ENCODE assay signal across 15 mouse cellular contexts in genomic region chr7:118937469-118938387, GRCm38 (mm10). TPM values are rescaled to one million over a fixed set of nuclear protein-coding genes. Genes with fewer than 3 reads are reported as not detected.
DNase-seq lines count a peak whose midpoint lies in the region; ATAC-seq lines count a peak whose summit lies in the region.
"Had no signal": no experiment of that assay in that cellular context is flagged by ENCODE, and none has a peak within 500 bp of the region (broad histone marks: within the 10 kb centered on the region; RNA-seq: fewer than 3 reads in every experiment).

No protein-coding gene starts in this region.

- ATAC-seq in intestine, embryonic 16.5 days: peak; percentile 71
- ATAC-seq in megakaryocyte, adult 5-6 weeks (ENCODE audit: poor library complexity, severe bottlenecking): peak; percentile 58; the same call in 1 of the 2 replicates
- ATAC-seq in hindbrain, embryonic 16.5 days: no peak
- ATAC-seq in hindbrain, embryonic 11.5 days (ENCODE audit: low FRiP score): no peak

- no peak overlapping the region for H3K27ac ChIP-seq in intestine, embryonic 16.5 days (ENCODE audit: low read length)
- H3K27ac ChIP-seq in hindbrain, embryonic 16.5 days (ENCODE audit: low read depth, low read length): no peak overlapping the region
- no peak overlapping the region for H3K27ac ChIP-seq in hindbrain, embryonic 11.5 days (ENCODE audit: low read depth, low read length)
- H3K27ac ChIP-seq: embryonic facial prominence, embryonic 10.5 days; limb, embryonic 15.5 days; midbrain, embryonic 13.5 days; neural tube, embryonic 12.5 days had no signal

- DNase-seq in ovary, adult 18-20 months (ENCODE audit: low spot score): peak; percentile 62
- DNase-seq in ovary, postnatal 10 days (ENCODE audit: low spot score): no peak
- DNase-seq in thymus, postnatal 36 days: peak; percentile 20 to 36
- no peak for DNase-seq in hindbrain, embryonic 11.5 days (ENCODE audit: low spot score)
- no peak for DNase-seq in spleen, adult 12 weeks (ENCODE audit: low spot score)
- DNase-seq: gastrocnemius, postnatal 10 days; kidney, adult 11 months had no signal

- no peak overlapping the region for H3K4me3 ChIP-seq in intestine, embryonic 16.5 days (ENCODE audit: low read length)
- H3K4me3 ChIP-seq in hindbrain, embryonic 16.5 days (ENCODE audit: low read length): no peak overlapping the region
- H3K4me3 ChIP-seq in hindbrain, embryonic 11.5 days (ENCODE audit: low read depth, low read length): no peak overlapping the region
- H3K4me3 ChIP-seq: embryonic facial prominence, embryonic 10.5 days; limb, embryonic 15.5 days; midbrain, embryonic 13.5 days; neural tube, embryonic 12.5 days had no signal

- no peaks in the 10 kb centered on the region for H3K27me3 ChIP-seq in intestine, embryonic 16.5 days (replicated peaks; ENCODE audit: control insufficient read depth, insufficient read depth, low read length)
- no peaks in the 10 kb centered on the region for H3K27me3 ChIP-seq in hindbrain, embryonic 16.5 days (replicated peaks; ENCODE audit: control insufficient read depth, insufficient read depth, low read length)
- H3K27me3 ChIP-seq in hindbrain, embryonic 11.5 days (ENCODE audit: control insufficient read depth, insufficient read depth, low read length): no peaks in the 10 kb centered on the region
- H3K27me3 ChIP-seq: CH12.LX; limb, embryonic 15.5 days; midbrain, embryonic 13.5 days; neural tube, embryonic 12.5 days had no signal

- WGBS in intestine, embryonic 16.5 days: 57% methylated on average over 11 of the region's 11 CpGs
- WGBS in hindbrain, embryonic 16.5 days: 79% methylated on average over 11 of the region's 11 CpGs
- WGBS in hindbrain, embryonic 11.5 days: 78% methylated on average over 11 of the region's 11 CpGs

- no peaks in the 10 kb centered on the region for H3K9me3 ChIP-seq in intestine, embryonic 16.5 days (ENCODE audit: control insufficient read depth, low read length)
- H3K9me3 ChIP-seq in hindbrain, embryonic 16.5 days (ENCODE audit: control insufficient read depth, low read length): no peaks in the 10 kb centered on the region
- H3K9me3 ChIP-seq in hindbrain, embryonic 11.5 days (ENCODE audit: control insufficient read depth, low read length): no peaks in the 10 kb centered on the region
- H3K9me3 ChIP-seq: embryonic facial prominence, embryonic 10.5 days; limb, embryonic 15.5 days; midbrain, embryonic 13.5 days; neural tube, embryonic 12.5 days had no signal

- no peak overlapping the region for H3K4me2 ChIP-seq in intestine, embryonic 16.5 days (ENCODE audit: low read depth, low read length)
- H3K4me2 ChIP-seq in hindbrain, embryonic 16.5 days (ENCODE audit: low read length): no peak overlapping the region
- H3K4me2 ChIP-seq in hindbrain, embryonic 11.5 days (replicated peaks; ENCODE audit: low read depth, low read length): no peak overlapping the region
- H3K4me2 ChIP-seq: limb, embryonic 15.5 days; midbrain, embryonic 13.5 days; neural tube, embryonic 12.5 days had no signal

- peaks cover 8% of the 10 kb centered on the region for H3K4me1 ChIP-seq in intestine, embryonic 16.5 days (ENCODE audit: control insufficient read depth, insufficient read depth, low read length)
- H3K4me1 ChIP-seq in hindbrain, embryonic 16.5 days (ENCODE audit: control insufficient read depth, insufficient read depth, low read depth, low read length): no peaks in the 10 kb centered on the region; the same call in 1 of the 2 replicates
- no peaks in the 10 kb centered on the region for H3K4me1 ChIP-seq in hindbrain, embryonic 11.5 days (replicated peaks; ENCODE audit: control insufficient read depth, insufficient read depth, low read length)
- H3K4me1 ChIP-seq: limb, embryonic 15.5 days had no signal

- no peaks in the 10 kb centered on the region for H3K36me3 ChIP-seq in intestine, embryonic 16.5 days (ENCODE audit: control insufficient read depth, insufficient read depth, low read length)
- no peaks in the 10 kb centered on the region for H3K36me3 ChIP-seq in hindbrain, embryonic 16.5 days (ENCODE audit: control insufficient read depth, insufficient read depth, low read length)
- H3K36me3 ChIP-seq in hindbrain, embryonic 11.5 days (ENCODE audit: control insufficient read depth, insufficient read depth, low read length): no peaks in the 10 kb centered on the region
- H3K36me3 ChIP-seq: embryonic facial prominence, embryonic 10.5 days; limb, embryonic 15.5 days; midbrain, embryonic 13.5 days; neural tube, embryonic 12.5 days had no signal

- H3K9ac ChIP-seq in intestine, embryonic 16.5 days (ENCODE audit: low read depth, low read length): no peak overlapping the region
- no peak overlapping the region for H3K9ac ChIP-seq in hindbrain, embryonic 16.5 days (ENCODE audit: low read depth, low read length)
- H3K9ac ChIP-seq in hindbrain, embryonic 11.5 days (ENCODE audit: low read depth, low read length): no peak overlapping the region
- H3K9ac ChIP-seq: limb, embryonic 15.5 days; midbrain, embryonic 13.5 days; neural tube, embryonic 12.5 days had no signal

RNA-seq across cellular contexts. Expression of gene Gprc5b, which starts 57.3 kb away (rescaled TPM):
- polyA plus RNA-seq in intestine, embryonic 16.5 days (2015; fragmentation: Nextera tagmentation; extraction: Ambion mirVana): 2.6 and 2.8 TPM in 2 replicates
- total RNA-seq in megakaryocyte, adult 5-6 weeks (2015): 0.04 and 0.32 TPM in 2 replicates
- 0.12 TPM in 1 of 2 replicates, not detected in the other for total RNA-seq in megakaryocyte, adult 5-6 weeks (2017)
- polyA plus RNA-seq in hindbrain, embryonic 16.5 days (2015; fragmentation: Nextera tagmentation; extraction: Ambion mirVana): 7.3 and 8.4 TPM in 2 replicates
- polyA plus RNA-seq in hindbrain, embryonic 11.5 days (2014; fragmentation: Nextera tagmentation; extraction: Ambion mirVana): 27.2 and 30.3 TPM in 2 replicates

Comparison
In these comparisons a context has a peak if more than half of its experiments do, and no peak if none do; other contexts are left out.
1. DNase-seq: peak in ovary, adult 18-20 months (single experiment) and thymus, postnatal 36 days (2 of 2); none in ovary, postnatal 10 days (single experiment), hindbrain, embryonic 11.5 days (single experiment) and spleen, adult 12 weeks (single experiment).
2. ATAC-seq: peak in intestine, embryonic 16.5 days (single experiment) and megakaryocyte, adult 5-6 weeks (single experiment); none in hindbrain, embryonic 16.5 days (single experiment) and hindbrain, embryonic 11.5 days (single experiment).